Mouse (Mus musculus): ENCODE data around the gene Wfdc21. TPM values are rescaled to one million over a fixed set of nuclear protein-coding genes. Genes with fewer than 3 reads are reported as not detected.

Gene Wfdc21
- 13.4 and 15.6 TPM in 2 replicates for polyA plus RNA-seq (2015; fragmentation: Nextera tagmentation; extraction: Ambion mirVana)

GRCm38 (mm10) chr11:83746681-83747080, at the start of gene Wfdc21:
Gene Wfdc21 (plus strand): TSS chr11:83746940.
- DNase-seq (ENCODE audit: low spot score): no peak

- DNase-seq (ENCODE audit: low spot score): no peak
Observed at GRCm38 (mm10) chr11:83703705-83704104, 43.0 kb upstream of the Wfdc21 start, which contains the start of gene Wfdc17. Gene Wfdc17 (plus strand): TSS chr11:83703991.

- DNase-seq (ENCODE audit: low spot score): no peak
Observed at GRCm38 (mm10) chr11:83708715-83709114, 38.0 kb upstream of the Wfdc21 start, which contains the start of gene Wfdc18. Gene Wfdc18 (plus strand): TSS chr11:83709015.

- DNase-seq (ENCODE audit: low spot score): no peak
Observed at GRCm38 (mm10) chr11:83709683-83710082, 37.1 kb upstream of the Wfdc21 start.

GRCm38 (mm10) chr11:83712671-83713070, 34.1 kb upstream of the Wfdc21 start:
- DNase-seq (ENCODE audit: low spot score): no peak

- no peak for DNase-seq (ENCODE audit: low spot score)
Observed at GRCm38 (mm10) chr11:83713925-83714324, 32.8 kb upstream of the Wfdc21 start.

GRCm38 (mm10) chr11:83717042-83717665, 29.6 kb upstream of the Wfdc21 start:
- no peak for DNase-seq (ENCODE audit: low spot score)

- no peak for DNase-seq (ENCODE audit: low spot score)
Observed at GRCm38 (mm10) chr11:83720766-83721165, 26.0 kb upstream of the Wfdc21 start.

GRCm38 (mm10) chr11:83728757-83729432, 17.8 kb upstream of the Wfdc21 start:
- DNase-seq (ENCODE audit: low spot score): peak; percentile 14

GRCm38 (mm10) chr11:83731116-83731515, 15.6 kb upstream of the Wfdc21 start:
- no peak for DNase-seq (ENCODE audit: low spot score)

- DNase-seq (ENCODE audit: low spot score): no peak
Observed at GRCm38 (mm10) chr11:83733071-83733640, 13.6 kb upstream of the Wfdc21 start.

GRCm38 (mm10) chr11:83734215-83734614, 12.5 kb upstream of the Wfdc21 start:
- no peak for DNase-seq (ENCODE audit: low spot score)

- DNase-seq (ENCODE audit: low spot score): no peak
Observed at GRCm38 (mm10) chr11:83735881-83736280, 10.9 kb upstream of the Wfdc21 start.

GRCm38 (mm10) chr11:83737109-83737558, 9.6 kb upstream of the Wfdc21 start:
- no peak for DNase-seq (ENCODE audit: low spot score)

GRCm38 (mm10) chr11:83739241-83739640, 7.5 kb upstream of the Wfdc21 start:
- peak; percentile 71 for DNase-seq (ENCODE audit: low spot score)

- DNase-seq (ENCODE audit: low spot score): no peak
Observed at GRCm38 (mm10) chr11:83740443-83740991, 6.2 kb upstream of the Wfdc21 start.

- DNase-seq (ENCODE audit: low spot score): no peak
Observed at GRCm38 (mm10) chr11:83741841-83742240, 4.9 kb upstream of the Wfdc21 start.

- no peak for DNase-seq (ENCODE audit: low spot score)
Observed at GRCm38 (mm10) chr11:83742731-83743355, 3.9 kb upstream of the Wfdc21 start.

GRCm38 (mm10) chr11:83743525-83743924, 3.2 kb upstream of the Wfdc21 start:
- DNase-seq (ENCODE audit: low spot score): no peak

- no peak for DNase-seq (ENCODE audit: low spot score)
Observed at GRCm38 (mm10) chr11:83746152-83746551, 588 bp upstream of the Wfdc21 start.

Measured in thymus, postnatal 0 days (tissue).